1 mouse cellular context compared by ENCODE assay signal in the genomic region with DNA sequence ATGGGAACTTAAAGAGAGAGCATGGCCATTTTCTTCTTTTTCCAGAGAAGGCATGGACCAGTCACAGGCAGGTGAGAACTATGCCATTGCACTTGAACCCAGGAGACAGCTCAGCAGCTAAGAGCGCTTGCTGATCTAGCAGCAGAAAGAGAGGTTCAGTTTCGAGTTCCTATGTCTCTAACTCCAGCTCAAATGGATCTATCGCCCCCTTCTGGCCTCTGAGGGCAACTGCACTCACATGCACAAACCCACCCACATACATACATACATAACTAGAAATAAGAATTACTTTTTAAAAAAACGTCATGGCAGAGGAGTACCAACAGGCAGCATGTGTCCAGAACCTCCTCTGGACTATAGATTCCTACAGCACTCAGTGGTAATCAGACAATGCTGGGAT.
A peak's percentile ranks its signal among the peaks of the same experiment; 100 is the strongest.
TF ChIP-seq lines count a peak whose summit lies in the region.

No protein-coding gene starts in this region.

TF ChIP-seq in MEL, 35 proteins besides CTCF, POLR2A, EP300 and RAD21:
- TF ChIP-seq ETS1 (IDR thresholded peaks at IDR 0.05; ENCODE audit: low read depth, low read length) (no peak), ZKSCAN1 (IDR thresholded peaks at IDR 0.05; ENCODE audit: low read depth, low read length) (no peak), ZC3H11A (IDR thresholded peaks at IDR 0.05; ENCODE audit: low read depth, low read length) (peak; percentile 29; the same call in 1 of the 2 replicates), MYC (IDR thresholded peaks at IDR 0.05; ENCODE audit: low read depth, low read length) (no peak), SMC3 (IDR thresholded peaks at IDR 0.05; ENCODE audit: low read depth, low read length) (peak; percentile 64)
